Mouse (Mus musculus): Measurements from ENCODE around the gene Rgs7.

The Rgs7 gene

GRCm38 (mm10) chr1:175105426-175105825 lies 386.9 kb downstream of the Rgs7 start:
- no peaks in the 10 kb centered on the region for H3K36me3 ChIP-seq (ENCODE audit: insufficient read depth, low read length)
- no peak overlapping the region for H3K4me3 ChIP-seq (replicated peaks; ENCODE audit: low read length)
- no peaks in the 10 kb centered on the region for H3K27me3 ChIP-seq (ENCODE audit: insufficient read depth, low read length)
- TF ChIP-seq POU5F1 (IDR thresholded peaks at IDR 0.05; ENCODE audit: borderline replicate concordance, low read length), result no peak
- TF ChIP-seq CTCF (conservative IDR thresholded peaks at IDR 0.05; ENCODE audit: low read length), result no peak
- no peak for TF ChIP-seq NANOG (IDR thresholded peaks at IDR 0.05; ENCODE audit: borderline replicate concordance, low read length)
- no peaks in the 10 kb centered on the region for H3K9me3 ChIP-seq (ENCODE audit: low read length)
- H3K4me1 ChIP-seq (replicated peaks; ENCODE audit: low read depth, low read length), result no peaks in the 10 kb centered on the region

GRCm38 (mm10) chr1:175097014-175097413 lies 395.3 kb downstream of the Rgs7 start:
- TF ChIP-seq CTCF (conservative IDR thresholded peaks at IDR 0.05; ENCODE audit: low read length) (no peak), NANOG (IDR thresholded peaks at IDR 0.05; ENCODE audit: borderline replicate concordance, low read length) (no peak), POU5F1 (IDR thresholded peaks at IDR 0.05; ENCODE audit: borderline replicate concordance, low read length) (no peak)
- Histone ChIP-seq H3K9me3 (ENCODE audit: low read length) (no peaks in the 10 kb centered on the region), H3K27me3 (ENCODE audit: insufficient read depth, low read length) (no peaks in the 10 kb centered on the region), H3K36me3 (ENCODE audit: insufficient read depth, low read length) (no peaks in the 10 kb centered on the region), H3K4me3 (replicated peaks; ENCODE audit: low read length) (no peak overlapping the region), H3K4me1 (replicated peaks; ENCODE audit: low read depth, low read length) (no peaks in the 10 kb centered on the region)

- Histone ChIP-seq H3K27me3 (ENCODE audit: insufficient read depth, low read length) (no peaks in the 10 kb centered on the region), H3K9me3 (ENCODE audit: low read length) (no peaks in the 10 kb centered on the region), H3K4me1 (replicated peaks; ENCODE audit: low read depth, low read length) (no peaks in the 10 kb centered on the region), H3K36me3 (ENCODE audit: insufficient read depth, low read length) (no peaks in the 10 kb centered on the region), H3K4me3 (replicated peaks; ENCODE audit: low read length) (no peak overlapping the region)
- no peak for TF ChIP-seq CTCF (conservative IDR thresholded peaks at IDR 0.05; ENCODE audit: low read length)
These were observed 410.2 kb downstream of the Rgs7 start for GRCm38 (mm10) chr1:175082104-175082503.

GRCm38 (mm10) chr1:175079819-175080608 lies 412.3 kb downstream of the Rgs7 start:
- Histone ChIP-seq H3K4me3 (replicated peaks; ENCODE audit: low read length) (no peak overlapping the region), H3K27me3 (ENCODE audit: insufficient read depth, low read length) (no peaks in the 10 kb centered on the region), H3K9me3 (ENCODE audit: low read length) (no peaks in the 10 kb centered on the region), H3K4me1 (replicated peaks; ENCODE audit: low read depth, low read length) (no peaks in the 10 kb centered on the region), H3K36me3 (ENCODE audit: insufficient read depth, low read length) (no peaks in the 10 kb centered on the region)
- no peak for TF ChIP-seq POU5F1 (IDR thresholded peaks at IDR 0.05; ENCODE audit: borderline replicate concordance, low read length)
- no peak for TF ChIP-seq NANOG (IDR thresholded peaks at IDR 0.05; ENCODE audit: borderline replicate concordance, low read length)
- no peak for TF ChIP-seq CTCF (conservative IDR thresholded peaks at IDR 0.05; ENCODE audit: low read length)

- Histone ChIP-seq H3K9me3 (ENCODE audit: low read length) (no peaks in the 10 kb centered on the region), H3K4me1 (replicated peaks; ENCODE audit: low read depth, low read length) (no peaks in the 10 kb centered on the region), H3K36me3 (ENCODE audit: insufficient read depth, low read length) (no peaks in the 10 kb centered on the region), H3K27me3 (ENCODE audit: insufficient read depth, low read length) (no peaks in the 10 kb centered on the region), H3K4me3 (replicated peaks; ENCODE audit: low read length) (no peak overlapping the region)
- TF ChIP-seq NANOG (IDR thresholded peaks at IDR 0.05; ENCODE audit: borderline replicate concordance, low read length), result no peak
- TF ChIP-seq CTCF (conservative IDR thresholded peaks at IDR 0.05; ENCODE audit: low read length), result no peak
- no peak for TF ChIP-seq POU5F1 (IDR thresholded peaks at IDR 0.05; ENCODE audit: borderline replicate concordance, low read length)
These were observed 418.6 kb downstream of the Rgs7 start for GRCm38 (mm10) chr1:175073500-175074232.

- H3K4me1 ChIP-seq (replicated peaks; ENCODE audit: low read depth, low read length), result no peaks in the 10 kb centered on the region
- TF ChIP-seq CTCF (conservative IDR thresholded peaks at IDR 0.05; ENCODE audit: low read length) (no peak), POU5F1 (IDR thresholded peaks at IDR 0.05; ENCODE audit: borderline replicate concordance, low read length) (no peak), NANOG (IDR thresholded peaks at IDR 0.05; ENCODE audit: borderline replicate concordance, low read length) (no peak)
- H3K9me3 ChIP-seq (ENCODE audit: low read length), result no peaks in the 10 kb centered on the region
- no peak overlapping the region for H3K4me3 ChIP-seq (replicated peaks; ENCODE audit: low read length)
- no peaks in the 10 kb centered on the region for H3K36me3 ChIP-seq (ENCODE audit: insufficient read depth, low read length)
- H3K27me3 ChIP-seq (ENCODE audit: insufficient read depth, low read length), result no peaks in the 10 kb centered on the region
These were observed 422.5 kb downstream of the Rgs7 start for GRCm38 (mm10) chr1:175069758-175070290.

- Histone ChIP-seq H3K4me1 (replicated peaks; ENCODE audit: low read depth, low read length) (no peaks in the 10 kb centered on the region), H3K4me3 (replicated peaks; ENCODE audit: low read length) (no peak overlapping the region), H3K9me3 (ENCODE audit: low read length) (no peaks in the 10 kb centered on the region), H3K27me3 (ENCODE audit: insufficient read depth, low read length) (no peaks in the 10 kb centered on the region), H3K36me3 (ENCODE audit: insufficient read depth, low read length) (no peaks in the 10 kb centered on the region)
- TF ChIP-seq CTCF (conservative IDR thresholded peaks at IDR 0.05; ENCODE audit: low read length) (no peak), POU5F1 (IDR thresholded peaks at IDR 0.05; ENCODE audit: borderline replicate concordance, low read length) (no peak)
These were observed 443.2 kb downstream of the Rgs7 start for GRCm38 (mm10) chr1:175049121-175049520.

GRCm38 (mm10) chr1:175041167-175041817 lies 451.0 kb downstream of the Rgs7 start:
- TF ChIP-seq CTCF (conservative IDR thresholded peaks at IDR 0.05; ENCODE audit: low read length), result no peak
- TF ChIP-seq POU5F1 (IDR thresholded peaks at IDR 0.05; ENCODE audit: borderline replicate concordance, low read length), result no peak
- H3K4me3 ChIP-seq (replicated peaks; ENCODE audit: low read length), result no peak overlapping the region
- no peaks in the 10 kb centered on the region for H3K27me3 ChIP-seq (ENCODE audit: insufficient read depth, low read length)
- peaks cover 11% of the 10 kb centered on the region for H3K9me3 ChIP-seq (ENCODE audit: low read length)
- H3K36me3 ChIP-seq (ENCODE audit: insufficient read depth, low read length), result no peaks in the 10 kb centered on the region
- H3K4me1 ChIP-seq (replicated peaks; ENCODE audit: low read depth, low read length), result peaks cover 12% of the 10 kb centered on the region
